Mouse (Mus musculus) urinary bladder, adult 18-20 months (tissue): ENCODE results near the gene Zbtb16.

Experiments
- DNase-seq, 2 experiments: peaks; one replicate each; pipeline ENCODE4 v3.0.0; 2022; ENCODE audit warnings: low spot score in 2 of 2, mixed read lengths in 2 of 2

Gene Zbtb16

DNA sequence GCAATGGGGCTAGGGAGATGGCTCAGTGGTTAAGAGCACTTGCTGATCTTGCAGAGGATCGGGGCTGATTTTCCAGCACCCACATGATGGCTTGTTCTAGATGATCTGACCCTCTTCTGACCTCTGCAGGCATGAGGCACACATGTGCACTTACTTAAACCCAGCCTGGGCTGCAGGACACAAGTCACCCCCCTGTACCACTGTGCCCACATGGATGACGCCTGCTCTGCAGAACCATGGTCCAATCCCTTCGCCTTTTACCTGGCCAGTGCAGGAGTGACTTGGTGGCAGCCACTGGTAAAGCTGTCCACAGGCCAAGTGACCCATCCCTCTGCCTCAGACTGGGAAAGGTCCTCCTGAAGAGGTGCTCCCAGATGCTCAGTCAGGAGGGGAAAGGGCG, 67.1 kb downstream of the Zbtb16 start:
- no peak for DNase-seq

DNA sequence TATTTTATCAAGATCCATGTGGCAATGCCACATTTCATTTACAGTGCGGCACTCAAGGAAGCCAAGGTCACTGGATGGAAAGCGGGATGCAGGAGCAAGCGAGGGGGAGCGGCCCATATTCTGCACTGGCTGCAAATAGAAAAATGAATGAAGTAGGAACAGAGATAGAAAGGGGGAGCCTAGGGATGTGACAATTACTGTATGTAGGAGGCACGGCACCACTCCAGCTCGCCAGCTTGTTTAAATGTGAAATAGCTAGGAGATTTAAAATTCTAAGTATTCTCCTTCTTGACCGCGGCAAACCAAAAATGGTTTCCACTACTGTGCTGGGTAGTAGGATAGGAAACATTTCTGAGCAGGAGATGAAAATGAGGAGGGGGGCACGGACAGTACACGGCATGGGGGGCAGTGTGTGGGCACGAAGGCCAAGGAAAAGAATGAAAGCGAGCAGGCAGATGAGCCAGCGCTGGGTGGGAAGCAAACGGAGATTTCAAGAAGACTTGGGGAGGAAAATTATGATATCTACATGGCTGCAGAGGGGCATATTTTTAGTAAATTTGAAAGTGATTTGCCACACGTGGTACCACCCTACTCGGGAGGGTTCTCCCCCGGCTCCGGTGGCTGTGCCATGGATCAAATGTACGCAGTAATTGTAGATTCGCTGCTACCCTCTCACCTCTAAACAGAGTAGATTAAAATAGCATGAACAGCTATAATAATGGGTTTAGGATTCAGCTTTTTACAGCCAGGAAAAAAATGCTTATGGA, 68.2 kb downstream of the Zbtb16 start:
- DNase-seq, result no peak

DNA sequence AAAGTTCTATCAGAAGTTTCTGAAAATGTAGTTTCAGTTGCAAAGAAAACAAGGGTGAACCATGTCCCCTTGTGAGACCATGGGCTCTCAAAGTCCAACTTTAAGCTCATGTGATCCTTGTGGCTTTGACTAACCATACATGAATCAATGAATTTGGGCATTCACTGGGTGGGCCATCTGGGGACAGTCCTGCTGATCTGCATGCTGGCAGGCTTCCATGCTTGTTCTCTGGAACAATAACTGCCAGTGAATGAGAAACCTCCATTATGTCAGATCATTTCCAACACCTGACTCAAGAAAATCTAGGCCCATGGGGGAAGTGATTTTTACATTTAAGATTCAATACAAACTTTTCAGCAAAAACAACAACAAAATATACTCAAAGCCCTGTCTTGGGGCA, 70.1 kb downstream of the Zbtb16 start:
- DNase-seq, result no peak

DNA sequence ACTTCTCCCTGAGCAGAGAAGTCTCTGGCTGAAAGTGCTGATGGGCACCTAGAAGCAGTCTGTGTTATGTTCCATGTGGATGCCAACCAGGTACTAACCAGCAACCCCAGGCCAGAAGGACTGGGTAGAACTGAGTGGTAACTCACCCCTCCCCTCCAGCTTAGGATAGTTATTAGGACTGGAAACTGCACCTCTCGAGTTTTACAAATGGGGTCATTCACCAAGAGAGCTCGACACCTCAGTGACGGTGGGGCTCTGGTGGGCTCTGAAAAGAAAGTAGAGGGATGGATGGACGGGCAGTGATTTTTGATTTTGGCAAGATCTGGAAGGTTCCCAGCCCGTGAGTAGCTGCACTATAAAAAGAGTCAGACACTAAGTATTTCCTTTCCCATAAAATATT, 71.7 kb downstream of the Zbtb16 start:
- no peak for DNase-seq

DNA sequence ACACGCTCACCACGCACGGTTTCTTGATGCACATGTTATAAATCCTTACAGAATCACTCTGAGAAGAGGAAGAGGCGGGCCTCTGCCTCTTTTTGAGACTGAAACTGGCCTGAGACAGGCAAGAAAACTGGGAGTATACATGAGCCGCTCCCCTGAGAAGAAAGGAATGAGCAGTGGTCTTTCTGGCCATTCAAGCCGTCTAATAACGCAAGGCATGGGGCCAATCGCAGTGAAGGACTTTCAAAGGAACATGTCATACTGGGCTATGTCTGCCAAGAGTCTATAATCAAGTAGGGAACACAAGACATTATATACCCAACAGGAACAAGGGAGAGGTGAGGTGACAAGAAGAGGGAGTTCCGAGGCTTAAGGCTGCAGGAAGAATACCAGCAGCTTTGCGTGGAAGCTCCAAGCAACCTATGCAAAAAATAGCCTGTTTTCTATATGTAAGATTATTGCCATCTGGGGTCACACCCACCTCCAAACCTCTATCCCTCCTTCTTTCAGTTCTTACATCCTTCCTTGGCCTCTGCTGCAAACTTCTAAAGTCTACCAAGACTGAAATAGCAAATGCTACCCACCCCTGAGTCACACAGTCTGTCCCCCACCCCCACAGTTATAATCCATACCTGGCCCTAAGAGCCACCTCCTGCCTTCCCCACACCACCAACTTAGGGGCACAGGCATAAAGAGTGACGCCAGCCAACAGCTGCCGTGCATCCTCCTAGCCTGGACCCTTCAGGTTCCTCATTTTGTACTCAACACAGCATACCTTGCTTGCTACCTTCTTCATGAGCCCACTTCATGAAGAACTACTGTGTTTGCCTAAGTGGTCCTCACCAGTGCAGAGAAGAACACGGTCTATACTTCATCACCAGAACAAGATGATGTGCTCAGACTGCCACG, 74.0 kb downstream of the Zbtb16 start:
- no peak for DNase-seq

DNA sequence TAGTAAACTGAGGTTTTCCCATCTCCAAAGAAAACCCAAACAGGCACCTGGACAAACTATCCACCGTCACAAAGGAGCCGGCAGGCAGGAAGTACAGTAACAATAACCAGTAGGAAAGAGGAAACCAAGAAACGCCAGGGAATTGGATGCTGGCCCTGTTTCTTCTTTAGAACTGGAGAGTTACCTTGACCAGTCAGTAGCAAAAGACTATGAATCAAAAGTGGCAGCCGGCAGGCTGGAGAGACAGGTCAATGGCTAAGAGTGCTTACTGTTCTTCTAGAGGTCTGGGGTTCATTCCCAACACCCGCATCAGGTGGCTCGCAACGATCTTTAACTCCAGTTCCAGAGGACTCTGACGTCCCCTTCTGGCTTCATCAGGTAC, 74.9 kb downstream of the Zbtb16 start:
- DNase-seq, result no peak

DNA sequence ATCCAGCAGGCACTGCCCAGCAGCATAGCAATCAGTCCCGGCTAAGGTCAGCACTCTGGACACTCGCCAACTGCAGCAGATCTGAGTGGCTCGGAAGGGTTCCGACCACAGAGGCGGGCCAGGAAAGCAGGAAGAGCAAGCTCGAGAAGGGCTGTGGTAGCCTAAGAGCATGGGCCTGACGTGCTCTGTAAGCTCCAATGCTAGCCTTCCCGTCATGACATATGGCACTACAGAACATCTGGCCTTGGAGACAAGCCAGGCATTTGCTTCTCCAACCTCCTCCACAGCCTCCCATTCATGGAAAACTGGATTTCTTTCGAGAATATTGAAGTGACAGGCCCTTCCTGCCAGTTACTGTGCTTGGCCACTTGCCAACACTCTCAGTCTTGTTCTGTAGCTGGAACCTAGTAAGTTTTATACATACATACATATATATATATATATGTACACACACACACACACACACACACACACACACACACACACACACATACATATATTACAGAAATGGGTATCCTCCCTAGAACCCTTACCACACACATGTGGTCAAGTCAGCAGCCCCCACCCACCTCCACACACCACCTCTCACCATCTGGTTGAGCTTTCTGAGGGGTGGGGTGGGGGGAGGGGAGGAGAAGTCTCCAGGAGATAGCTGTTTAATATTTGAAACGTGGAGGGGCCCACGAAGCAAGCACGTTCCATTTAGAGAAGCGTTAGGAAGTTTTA, 75.4 kb downstream of the Zbtb16 start:
- no peak for DNase-seq

DNA sequence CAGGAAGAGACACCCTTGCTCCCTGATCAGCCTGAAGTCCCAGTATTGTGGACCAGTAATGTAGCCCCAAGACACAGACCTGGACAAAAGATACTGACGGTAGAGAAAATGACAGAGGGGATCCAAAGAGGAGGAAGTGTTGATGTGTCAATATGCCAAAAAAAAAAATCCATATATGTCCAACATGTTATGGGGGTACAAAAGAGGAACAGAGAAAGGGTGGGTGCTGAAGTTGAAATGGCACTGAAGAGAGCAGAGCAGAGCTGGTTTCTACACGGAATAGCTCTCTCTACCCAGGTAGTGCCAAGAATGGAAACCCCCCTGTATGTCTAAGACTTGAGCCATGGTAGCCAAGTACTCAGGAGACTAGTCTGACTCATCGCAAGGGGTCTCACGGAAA, 76.9 kb downstream of the Zbtb16 start:
- DNase-seq, result no peak

DNA sequence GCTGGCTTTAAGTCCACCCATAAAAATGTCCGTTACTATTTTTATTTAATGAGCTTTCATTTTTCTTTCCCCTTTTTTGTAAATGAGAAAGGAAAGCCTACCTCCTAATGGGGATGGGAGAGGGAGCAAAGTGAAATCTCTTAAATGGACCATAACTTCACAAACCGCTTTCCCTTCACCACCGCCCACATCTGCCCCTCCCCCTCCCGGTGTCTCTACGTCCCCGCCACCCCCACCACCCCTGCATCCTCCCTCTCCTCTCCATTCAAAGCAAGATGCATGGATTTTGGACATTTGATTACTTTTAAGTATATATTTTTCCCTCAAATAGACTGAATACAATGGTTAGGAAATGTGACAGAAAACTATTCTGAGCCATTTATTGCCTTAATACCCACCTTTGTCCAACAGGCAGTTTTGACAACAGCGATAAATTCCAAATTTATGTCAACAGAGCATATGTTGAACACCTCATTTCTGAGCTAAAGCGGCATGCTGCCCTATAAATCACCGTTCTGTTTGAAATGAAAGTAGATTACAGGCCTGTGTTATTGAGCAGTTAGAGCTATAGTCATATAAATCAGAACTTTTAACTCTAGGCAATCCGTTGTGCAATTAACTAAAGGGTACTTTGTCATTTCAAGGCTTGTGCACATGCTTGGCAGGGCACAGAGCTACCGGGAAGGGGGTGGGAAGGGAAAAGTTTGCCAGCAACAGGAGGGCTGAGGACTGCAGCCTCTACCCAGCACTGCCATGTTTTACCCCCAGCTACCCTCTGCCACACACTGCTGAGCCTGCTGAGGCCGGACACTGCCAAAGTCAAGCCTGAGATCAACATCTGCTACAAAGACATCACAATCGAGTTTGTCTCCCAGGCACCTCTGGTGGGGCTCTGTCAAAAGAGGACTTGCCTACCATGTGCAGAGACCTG, 78.1 kb downstream of the Zbtb16 start:
- DNase-seq, result no peak

DNA sequence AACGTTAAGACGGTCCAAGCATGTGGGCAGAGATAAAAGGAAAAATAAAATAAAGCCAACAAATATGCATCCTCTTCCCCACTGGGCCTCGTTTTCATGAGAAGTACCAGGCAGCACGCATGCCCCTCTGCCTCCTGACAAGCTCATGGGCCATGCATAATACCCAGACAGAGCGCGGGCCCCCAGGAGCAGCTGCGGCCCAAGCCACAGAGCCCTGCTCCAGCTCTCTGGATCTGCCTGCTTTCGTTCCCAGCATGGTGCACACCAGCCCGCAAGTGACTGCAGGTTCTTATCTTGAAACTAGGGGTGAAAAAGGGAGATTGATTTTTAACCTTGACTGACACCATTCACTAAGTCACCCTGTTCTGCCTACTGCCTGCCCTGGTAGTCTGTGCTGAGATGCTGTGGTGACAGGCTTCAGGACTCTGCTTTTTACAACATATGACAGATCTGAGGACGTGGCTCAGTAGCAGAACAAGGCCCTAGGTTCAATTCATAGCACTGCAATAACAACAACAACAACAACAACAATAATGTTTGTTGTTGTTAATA, 79.7 kb downstream of the Zbtb16 start:
- no peak for DNase-seq

DNA sequence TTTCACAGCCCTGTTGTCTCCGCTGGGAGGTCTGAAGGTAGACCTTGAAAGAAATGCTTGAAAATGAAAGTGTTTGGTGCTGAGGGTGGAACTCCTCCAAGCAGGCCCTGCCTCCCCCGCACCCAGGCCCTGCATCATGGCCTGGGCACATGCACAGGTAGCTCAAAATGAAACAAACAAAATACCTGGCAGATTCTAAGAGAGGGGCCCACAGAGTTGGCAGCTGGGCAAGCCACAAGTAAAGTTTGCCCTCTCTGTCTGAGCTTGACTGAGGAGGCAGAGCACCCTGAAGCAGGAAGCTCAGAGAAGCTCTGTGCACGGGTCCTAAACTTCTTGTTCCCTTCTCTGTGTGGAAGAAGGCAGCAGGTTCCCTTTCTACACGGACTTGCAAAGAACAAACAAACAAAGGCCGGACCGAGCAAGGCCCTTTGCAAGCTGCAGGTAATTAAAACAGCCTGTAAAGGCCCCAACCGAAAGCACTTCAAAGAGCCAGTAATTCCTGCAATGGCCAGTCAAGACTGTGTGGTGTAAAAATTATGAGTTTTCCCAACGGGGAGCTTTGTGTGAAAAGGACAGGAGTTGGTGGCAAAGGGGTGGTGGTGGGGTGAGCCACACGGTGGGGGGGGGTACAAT, 80.5 kb downstream of the Zbtb16 start:
- DNase-seq, result no peak

DNA sequence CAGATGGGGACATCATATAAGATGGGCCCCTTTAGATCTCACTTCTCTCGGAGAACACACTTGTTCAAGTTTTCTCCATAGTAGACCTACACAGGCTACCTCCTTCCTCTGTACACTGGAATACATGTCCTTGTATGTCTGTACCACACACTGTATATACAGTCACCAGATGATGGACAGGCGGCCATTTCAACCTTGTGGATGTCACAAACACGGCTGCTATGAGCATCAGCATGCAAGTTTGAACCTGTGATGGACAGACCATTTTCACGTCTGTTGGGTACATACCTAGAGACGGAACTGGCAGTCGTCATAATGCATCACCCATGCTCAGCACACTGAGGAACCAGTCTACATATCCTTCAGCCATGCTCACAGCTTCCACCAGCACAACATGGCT, 81.6 kb downstream of the Zbtb16 start:
- DNase-seq, result no peak

DNA sequence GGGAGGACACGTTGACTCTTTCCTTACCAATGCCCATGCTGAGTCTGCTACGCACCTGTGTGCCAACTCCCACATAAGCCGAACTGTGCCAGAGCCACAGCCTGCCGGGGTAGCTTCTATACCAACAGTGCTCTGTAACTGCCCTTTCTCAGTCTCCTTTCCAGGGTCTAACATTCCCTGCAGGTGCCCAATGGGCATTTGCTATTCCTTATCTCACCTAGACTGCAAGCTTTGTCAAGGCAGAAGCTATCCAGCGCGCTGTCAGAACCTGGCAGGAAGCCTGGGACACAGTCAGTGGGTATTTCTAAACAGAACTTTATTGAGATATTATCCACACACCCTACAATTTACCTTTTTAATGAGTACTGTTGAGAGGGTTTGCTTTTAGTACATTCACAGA, 82.1 kb downstream of the Zbtb16 start:
- DNase-seq, result no peak

DNA sequence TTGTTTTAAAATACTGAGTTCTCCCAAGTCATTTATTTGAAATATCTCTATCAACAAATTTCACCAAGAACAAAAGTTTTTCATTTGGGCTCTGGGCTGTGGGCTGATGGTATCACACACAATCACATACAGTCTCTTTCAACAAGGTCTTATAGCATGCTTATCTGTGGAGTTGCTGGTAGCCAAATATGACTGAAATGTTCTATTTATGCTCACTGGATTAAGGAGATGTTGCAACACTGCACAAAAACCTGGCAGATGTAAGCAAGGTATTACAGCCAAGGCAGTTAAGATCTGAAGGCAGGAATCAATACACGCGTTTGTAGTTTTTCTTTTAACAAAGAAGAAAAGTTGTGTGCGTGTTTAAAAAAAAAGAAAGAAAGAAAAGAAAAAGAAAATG, 84.1 kb downstream of the Zbtb16 start:
- no peak for DNase-seq

DNA sequence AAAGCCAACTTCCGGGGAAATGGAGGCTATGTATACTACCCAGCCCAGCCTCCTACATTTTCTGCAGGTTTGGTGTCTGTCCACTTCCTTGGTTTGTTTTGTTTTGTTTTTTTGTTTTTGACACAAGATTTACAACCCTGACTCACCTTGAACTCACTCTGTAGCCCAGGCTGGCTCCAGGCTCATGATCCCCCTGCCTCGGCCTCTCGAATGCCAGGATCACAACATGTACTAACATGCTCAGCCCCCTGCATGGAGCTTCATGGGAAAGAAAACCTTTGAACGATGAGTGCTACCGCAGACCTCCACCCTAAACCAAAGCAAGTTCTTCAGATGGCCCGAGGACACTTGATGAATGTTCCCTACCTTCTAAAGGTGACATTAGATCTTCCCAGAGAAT, 86.4 kb downstream of the Zbtb16 start:
- no peak for DNase-seq

DNA sequence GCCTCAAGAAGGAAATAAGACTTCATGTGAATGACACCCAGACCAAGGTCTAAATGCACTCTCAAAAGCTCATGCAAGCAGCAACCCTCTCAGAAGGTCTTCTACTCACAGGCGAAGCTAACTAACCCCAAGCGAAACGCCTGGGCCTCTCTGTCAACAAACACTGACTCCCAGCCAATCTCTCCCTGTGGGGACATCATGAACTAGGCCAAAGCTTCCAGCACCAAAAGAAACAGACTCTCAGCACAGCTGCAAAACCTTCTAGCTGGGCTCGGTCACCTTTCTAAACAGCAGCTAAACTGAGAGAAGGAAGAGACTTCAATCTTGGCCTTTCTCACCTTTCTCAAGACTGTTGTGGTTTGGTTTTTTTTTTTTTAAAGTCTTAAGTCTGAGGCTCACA, 86.9 kb downstream of the Zbtb16 start:
- DNase-seq, result no peak

DNA sequence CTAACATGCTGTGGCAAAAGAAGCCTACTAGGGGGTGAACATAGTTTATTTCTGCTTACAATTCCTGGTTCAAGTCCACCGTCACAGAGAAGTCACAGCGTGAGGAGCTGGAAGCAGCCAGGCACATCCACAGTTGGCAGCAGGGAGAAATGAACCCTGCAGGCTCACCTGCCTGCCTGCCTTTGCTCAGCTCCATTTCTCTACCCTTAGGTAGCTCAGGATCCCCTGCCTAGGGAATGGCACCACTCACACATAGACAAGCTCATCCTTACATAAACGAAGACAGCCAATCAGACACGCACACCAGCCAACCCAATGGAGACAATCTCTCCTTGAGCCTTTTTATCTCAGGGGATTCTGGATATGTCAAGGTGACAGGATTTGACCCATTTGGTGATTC, 87.3 kb downstream of the Zbtb16 start:
- no peak for DNase-seq

DNA sequence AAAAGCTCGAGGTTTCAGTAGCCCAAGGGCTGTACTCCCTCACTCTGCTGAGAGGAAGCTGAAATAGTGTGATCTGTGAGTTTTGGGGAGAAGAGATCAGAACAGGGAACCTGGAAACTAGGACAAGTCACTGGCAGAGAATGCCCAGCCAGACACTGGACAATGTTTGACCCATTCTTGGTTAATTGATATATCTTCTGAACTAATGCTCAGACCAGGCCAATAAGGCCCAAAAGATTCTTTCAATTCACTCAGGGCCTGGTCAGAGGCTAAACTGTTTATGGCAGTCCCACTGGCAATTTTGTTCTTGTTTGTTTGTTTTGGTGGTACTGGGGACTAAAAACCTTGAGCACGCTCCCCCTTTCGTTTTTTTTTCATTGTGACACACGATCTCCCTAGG, 87.8 kb downstream of the Zbtb16 start:
- no peak for DNase-seq

DNA sequence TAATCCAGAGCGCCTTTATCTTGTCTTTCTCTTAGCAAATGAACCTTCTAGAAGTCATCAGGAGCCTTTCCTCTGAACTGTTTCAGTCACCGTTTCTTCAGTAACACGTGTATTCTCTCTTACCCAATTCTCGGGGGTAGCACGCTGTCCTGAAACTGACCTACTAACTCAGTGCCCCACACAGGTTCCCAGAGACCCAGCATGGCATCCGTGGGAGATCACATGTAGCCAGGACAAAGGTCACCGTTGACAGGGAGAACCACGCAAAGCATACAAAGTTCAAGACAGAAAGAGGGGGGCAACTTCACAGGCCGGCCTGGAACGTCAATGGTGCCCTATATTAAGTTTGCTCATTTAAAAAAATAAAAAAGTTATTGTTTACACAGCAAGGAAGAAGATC, 89.5 kb downstream of the Zbtb16 start:
- DNase-seq, result no peak

DNA sequence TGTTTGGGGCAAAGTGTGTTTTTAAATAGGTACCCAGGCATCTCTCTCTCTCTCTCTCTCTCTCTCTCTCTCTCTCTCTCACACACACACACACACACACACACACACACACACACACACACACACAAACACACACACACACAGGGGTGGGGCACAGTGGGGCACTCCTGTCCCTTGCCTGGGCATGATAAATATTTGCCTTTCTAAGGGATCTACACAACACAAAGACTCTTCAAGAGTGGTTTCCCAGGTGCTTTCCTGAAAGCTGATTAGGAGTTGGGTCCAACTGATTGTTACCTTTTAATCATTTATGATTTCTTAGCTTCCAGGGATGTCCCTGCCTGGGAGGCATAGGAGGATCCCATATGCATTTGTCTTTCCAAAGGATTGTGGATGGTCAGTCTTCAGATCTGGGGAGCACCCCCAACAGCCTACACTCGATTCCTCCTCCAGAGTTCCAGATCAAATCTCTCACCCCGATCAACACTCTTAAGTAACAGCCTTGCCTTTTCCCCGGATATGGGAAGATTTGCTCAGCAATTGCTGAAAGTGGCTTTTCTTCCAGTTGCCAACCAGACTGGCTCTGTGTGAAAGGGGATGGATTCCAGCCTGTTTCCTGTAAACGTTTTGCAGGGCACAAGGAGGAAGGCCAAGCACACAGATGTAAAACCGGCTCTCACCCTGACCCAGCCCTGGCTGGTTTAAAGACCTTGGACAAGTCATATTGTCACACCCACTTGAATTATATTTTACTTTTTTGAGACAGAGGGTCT, 90.5 kb downstream of the Zbtb16 start:
- no peak for DNase-seq
